Mouse (Mus musculus): Measurements from ENCODE around the gene Gm28038. TPM values are rescaled to one million over a fixed set of nuclear protein-coding genes. Genes with fewer than 3 reads are reported as not detected.
A peak's percentile ranks its signal among the peaks of the same experiment; 100 is the strongest.

Gm28038 gene
- not detected in 2 replicates for total RNA-seq (2017)

- ATAC-seq (ENCODE audit: extremely low read depth, insufficient number of reproducible peaks, low FRiP score, poor library complexity, severe bottlenecking) = no peak
These were observed at the start of gene Gm28038 for GRCm38 (mm10) chr2:30280743-30281142. TSS of gene Gm28038 (plus strand) at chr2:30281043.

- ATAC-seq (ENCODE audit: extremely low read depth, insufficient number of reproducible peaks, low FRiP score, poor library complexity, severe bottlenecking) = no peak
These were observed 45.2 kb upstream of the Gm28038 start for GRCm38 (mm10) chr2:30235593-30235992.

DNA sequence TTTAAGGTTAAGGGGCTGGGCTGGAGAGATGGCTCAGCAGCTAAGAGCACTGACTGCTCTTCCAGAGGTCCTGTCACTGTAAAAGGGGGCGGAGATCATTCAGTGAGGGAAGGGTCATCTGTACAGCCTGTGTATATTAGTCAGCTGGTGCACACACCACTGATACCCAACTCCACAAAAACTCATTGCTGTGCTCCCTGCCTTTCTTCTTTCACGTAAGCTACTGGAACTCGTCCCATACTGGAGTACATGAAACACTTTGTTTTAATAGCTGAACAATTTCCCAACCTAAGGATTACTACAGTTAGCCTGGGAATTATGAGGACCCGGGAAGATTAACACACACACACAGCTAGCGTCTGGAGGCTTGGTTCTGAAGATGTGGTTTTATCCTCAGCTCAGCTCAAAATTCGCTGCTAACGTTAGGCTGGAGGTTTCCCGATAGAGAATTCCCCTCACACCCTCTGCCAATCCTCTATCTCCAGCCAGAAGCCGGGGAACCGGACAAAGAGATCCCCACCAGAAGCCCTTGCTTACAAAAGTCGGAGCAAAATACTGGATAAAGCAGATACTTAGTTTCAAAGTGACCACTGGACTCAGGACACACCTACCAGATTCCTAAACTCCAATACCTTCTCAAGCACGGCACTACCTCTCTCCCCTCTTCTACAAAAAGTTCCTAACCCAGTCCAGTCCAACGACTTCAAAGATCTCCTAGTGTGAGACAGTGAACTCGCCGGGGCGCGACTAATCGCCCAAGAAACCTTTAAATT is 44.2 kb upstream of the Gm28038 start:
- no peak for ATAC-seq (ENCODE audit: extremely low read depth, insufficient number of reproducible peaks, low FRiP score, poor library complexity, severe bottlenecking)

DNA sequence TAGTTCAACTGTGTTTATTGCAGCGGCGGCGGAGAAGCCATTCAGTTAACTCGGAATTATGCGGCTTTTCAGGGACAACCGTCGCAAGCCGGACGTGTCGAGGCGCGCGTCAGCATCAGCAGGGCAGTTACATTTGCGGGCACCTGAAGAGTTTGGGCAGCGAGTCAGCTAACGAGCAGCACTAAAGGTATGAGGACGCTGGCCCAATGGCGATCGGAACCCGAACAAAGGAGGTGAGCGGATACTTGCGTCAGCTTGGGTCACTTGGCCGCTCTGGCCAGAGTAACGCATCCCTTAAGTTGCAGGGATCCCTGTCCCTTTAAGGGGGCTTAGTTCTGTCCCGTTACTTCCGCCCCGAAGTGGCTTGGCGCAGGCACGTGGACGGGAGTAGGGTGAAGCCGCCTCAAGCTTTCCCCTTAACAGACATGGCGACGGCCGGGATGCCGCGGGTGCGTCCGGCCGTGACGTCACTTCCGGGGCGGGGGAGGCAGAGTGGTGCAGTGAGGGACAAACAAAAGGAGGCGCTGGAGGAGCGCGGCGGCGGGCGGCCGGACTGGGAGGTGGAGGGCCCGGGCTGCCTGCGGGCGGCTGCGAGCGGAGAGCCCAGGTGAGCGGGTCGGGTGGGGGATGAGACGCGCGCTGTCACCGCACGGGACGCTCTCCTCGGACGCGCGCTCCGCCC is 43.5 kb upstream of the Gm28038 start, which contains the start of gene Lrrc8a:
Gene Lrrc8a (plus strand): TSS at position 517 of the 682 bp plus-strand sequence.
- ATAC-seq (ENCODE audit: extremely low read depth, insufficient number of reproducible peaks, low FRiP score, poor library complexity, severe bottlenecking) = peak; percentile 88

GRCm38 (mm10) chr2:30237881-30238280 is 43.0 kb upstream of the Gm28038 start:
- ATAC-seq (ENCODE audit: extremely low read depth, insufficient number of reproducible peaks, low FRiP score, poor library complexity, severe bottlenecking) = no peak

DNA sequence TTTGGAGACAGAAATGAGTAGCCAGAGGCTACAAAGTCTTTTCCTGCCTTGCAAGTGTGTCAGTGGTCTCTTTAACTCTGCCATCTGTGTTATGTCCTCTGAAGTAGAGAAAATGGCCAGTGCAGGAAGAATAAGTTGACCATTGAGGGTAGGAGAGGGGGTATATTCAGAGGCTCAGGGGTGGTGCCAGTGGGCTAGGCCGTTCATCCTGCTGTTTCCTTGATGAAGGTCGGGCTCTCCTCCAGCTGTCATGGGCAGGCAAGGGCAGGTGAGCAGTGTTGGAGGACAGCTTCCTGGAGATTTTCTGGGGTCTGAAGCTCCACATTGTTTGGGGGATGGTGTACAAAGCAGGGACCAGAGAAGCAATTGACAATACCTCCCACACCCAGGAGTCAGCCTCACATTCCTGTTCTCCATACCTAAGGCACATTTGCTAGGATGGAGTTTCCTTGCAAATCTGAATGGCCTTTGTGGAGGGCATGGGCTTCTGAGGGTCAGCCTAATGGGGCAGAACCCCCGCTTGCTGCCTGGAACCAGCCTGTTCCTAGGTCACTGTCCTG is 41.9 kb upstream of the Gm28038 start:
- no peak for ATAC-seq (ENCODE audit: extremely low read depth, insufficient number of reproducible peaks, low FRiP score, poor library complexity, severe bottlenecking)

DNA sequence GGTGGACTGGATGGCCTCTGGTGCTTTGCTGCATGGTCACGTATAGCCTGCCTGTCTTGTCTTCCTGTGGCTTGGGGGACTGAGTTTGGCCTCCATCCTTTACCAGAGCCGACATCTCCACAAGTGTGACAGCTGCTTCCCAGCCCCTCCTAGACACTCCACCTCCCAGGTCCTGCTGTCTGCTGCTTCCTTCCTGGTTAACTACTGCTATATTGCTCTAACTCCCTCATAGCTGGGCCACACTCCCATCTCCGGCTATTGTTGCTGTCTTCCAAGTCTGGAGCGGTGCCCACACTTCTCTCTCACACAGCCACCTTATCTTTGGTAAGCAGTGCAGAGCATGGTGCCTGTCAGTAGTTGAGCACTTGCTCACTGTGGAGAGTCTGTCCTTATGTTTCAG is 41.1 kb upstream of the Gm28038 start:
- ATAC-seq (ENCODE audit: extremely low read depth, insufficient number of reproducible peaks, low FRiP score, poor library complexity, severe bottlenecking) = no peak

- no peak for ATAC-seq (ENCODE audit: extremely low read depth, insufficient number of reproducible peaks, low FRiP score, poor library complexity, severe bottlenecking)
These were observed 40.6 kb upstream of the Gm28038 start, which contains the start of gene Gm28035 for GRCm38 (mm10) chr2:30240267-30240666. TSS of gene Gm28035 (plus strand) at chr2:30240567.

GRCm38 (mm10) chr2:30242509-30242908 is 38.3 kb upstream of the Gm28038 start:
- ATAC-seq (ENCODE audit: extremely low read depth, insufficient number of reproducible peaks, low FRiP score, poor library complexity, severe bottlenecking) = no peak

DNA sequence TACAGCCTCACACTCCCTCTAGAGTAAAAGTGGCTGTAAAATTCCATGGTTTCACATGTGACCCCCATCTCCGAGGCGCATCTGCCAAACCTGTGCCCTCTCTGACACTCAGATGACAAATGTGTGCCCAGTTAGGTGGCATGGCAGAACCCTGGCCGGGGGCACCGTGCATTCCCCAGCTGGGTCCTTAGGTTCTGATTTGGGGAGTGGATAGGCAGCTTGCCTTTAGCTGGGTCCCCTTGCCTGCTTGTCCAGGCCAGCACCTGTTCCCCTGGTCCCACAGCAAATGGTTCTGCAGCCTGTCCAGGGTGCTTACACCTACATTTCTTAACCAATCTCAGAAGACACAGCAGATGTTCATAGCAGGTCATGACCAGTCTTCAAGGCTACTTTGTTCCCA is 37.5 kb upstream of the Gm28038 start:
- ATAC-seq (ENCODE audit: extremely low read depth, insufficient number of reproducible peaks, low FRiP score, poor library complexity, severe bottlenecking) = no peak

DNA sequence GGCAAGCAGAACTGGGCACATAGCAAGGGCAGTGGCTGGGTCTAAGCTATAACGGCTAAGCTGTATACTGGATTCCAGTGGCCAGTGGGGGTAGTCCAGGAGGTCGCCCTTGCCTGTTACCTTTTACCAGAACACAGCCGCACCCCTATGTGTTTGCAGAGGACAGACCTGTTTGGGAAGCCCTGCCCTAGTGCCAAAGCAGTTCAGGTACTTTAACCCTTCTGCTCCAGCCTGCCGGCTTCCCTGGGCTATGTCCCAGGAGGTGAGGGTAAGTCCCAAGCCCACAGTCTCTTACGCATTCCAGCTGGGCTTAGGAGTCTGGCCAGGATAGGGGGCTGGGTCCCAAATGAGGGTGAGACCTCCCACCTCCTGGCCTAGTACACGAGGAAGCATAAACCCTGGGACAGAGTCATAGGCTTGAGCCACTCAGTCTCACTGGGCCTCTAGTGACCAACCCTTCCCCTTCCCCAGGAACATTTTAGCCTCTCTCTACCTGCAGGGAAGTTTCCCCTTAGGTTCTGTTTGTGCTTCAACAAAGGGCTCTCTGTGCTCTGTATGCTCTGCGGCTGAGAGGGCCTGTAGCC is 36.2 kb upstream of the Gm28038 start:
- no peak for ATAC-seq (ENCODE audit: extremely low read depth, insufficient number of reproducible peaks, low FRiP score, poor library complexity, severe bottlenecking)

DNA sequence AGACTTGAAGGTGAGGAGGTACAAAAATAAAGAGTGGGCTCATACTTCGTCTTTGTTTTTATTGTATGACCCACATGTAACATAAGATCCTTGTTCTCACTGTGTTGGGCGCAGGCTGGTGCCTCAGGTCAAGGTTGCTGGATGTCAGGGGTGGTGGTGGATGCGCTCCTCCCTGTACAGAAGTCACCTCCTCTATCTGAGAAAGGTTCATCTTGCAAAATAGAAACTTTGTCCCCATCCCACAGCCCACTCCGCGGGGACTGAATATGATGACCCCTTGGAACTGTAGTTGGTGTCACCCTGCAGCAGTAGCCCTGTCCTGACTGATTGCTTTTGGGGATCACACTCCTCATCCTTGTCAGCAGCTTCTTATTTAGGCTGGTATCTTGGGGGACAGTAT is 33.8 kb upstream of the Gm28038 start:
- ATAC-seq (ENCODE audit: extremely low read depth, insufficient number of reproducible peaks, low FRiP score, poor library complexity, severe bottlenecking) = no peak

- ATAC-seq (ENCODE audit: extremely low read depth, insufficient number of reproducible peaks, low FRiP score, poor library complexity, severe bottlenecking) = no peak
These were observed 33.2 kb upstream of the Gm28038 start for GRCm38 (mm10) chr2:30247681-30248080.

GRCm38 (mm10) chr2:30249182-30249581 is 31.7 kb upstream of the Gm28038 start:
- ATAC-seq (ENCODE audit: extremely low read depth, insufficient number of reproducible peaks, low FRiP score, poor library complexity, severe bottlenecking) = no peak

DNA sequence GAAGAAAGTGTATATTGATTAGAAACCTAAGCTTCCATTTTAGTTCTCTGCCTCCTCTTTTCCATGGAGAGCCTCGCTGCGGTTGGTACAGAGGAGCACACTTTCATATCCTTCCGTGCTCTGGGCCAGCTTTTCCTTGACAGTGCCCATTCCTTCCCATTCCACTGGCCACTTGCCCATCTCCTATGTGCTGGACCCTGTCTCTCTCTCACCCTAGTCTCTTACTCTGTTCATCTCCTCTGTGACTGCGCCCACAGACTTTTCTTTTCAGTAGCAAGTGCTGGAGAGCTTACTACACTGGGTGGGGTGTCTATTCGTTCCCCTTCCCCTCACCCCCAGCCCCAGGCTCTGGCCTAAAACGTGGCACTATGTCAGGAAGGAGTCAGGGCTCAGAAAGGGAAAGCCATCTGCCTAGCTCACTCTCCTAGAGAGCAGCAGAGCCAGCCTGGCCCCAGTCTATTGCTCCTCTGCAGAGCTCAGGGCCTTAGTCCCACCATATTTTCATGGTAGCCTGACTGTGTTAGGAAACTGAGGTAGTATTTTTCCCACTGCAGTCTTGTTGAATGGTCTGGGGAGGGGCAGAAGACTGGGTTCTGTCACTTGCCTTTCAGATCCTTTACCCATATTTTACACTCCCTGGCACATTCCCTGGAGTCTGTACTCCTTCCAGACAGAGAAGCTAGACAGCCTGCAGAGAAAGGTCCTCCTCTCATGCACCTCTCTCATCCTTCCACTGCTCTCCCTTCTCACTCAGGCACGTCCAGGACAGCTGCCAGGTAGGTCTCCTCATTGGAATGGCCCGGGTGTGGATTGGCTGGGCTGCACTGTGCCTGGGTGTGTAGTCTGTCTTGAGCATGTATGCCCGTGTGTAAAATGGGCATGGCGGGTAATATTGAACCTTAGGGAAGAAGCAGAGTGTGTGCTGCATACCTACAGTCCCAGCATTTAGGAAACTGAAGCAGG is 30.4 kb upstream of the Gm28038 start:
- ATAC-seq (ENCODE audit: extremely low read depth, insufficient number of reproducible peaks, low FRiP score, poor library complexity, severe bottlenecking) = no peak

DNA sequence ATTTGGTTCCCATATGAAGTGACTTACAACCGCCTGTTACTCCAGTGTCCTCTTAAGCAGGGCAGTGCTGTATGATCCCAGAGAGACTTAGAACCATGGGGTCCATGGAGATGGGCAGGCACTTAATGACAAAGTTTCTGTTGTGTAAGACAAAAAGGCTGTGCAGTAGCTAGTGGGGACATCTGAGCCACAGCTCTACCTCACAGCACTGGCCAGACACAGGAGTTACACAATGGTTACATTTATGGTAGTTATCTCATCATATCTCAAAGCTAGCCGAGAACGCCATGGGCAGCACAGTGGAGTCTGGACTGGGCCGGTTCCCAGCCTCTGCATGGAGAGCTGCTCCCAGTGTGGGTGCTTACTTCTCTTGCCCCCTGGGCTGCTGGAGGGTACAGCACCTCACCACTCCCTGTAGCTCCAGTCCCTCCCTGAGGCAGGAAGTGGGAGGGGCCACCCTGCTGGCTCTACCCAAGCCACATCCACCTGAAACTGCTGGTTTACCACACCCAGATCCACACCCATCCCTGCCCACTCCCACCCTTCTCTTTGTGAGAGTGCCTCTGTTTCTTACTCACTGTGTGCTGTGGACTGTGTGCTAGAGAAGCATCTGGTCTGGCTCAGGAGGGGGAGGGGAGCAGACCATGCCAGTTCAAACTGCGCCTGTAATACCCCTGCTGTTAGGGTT is 29.3 kb upstream of the Gm28038 start:
- ATAC-seq (ENCODE audit: extremely low read depth, insufficient number of reproducible peaks, low FRiP score, poor library complexity, severe bottlenecking) = peak; percentile 80

- no peak for ATAC-seq (ENCODE audit: extremely low read depth, insufficient number of reproducible peaks, low FRiP score, poor library complexity, severe bottlenecking)
These were observed 28.3 kb upstream of the Gm28038 start for GRCm38 (mm10) chr2:30252521-30252920.

DNA sequence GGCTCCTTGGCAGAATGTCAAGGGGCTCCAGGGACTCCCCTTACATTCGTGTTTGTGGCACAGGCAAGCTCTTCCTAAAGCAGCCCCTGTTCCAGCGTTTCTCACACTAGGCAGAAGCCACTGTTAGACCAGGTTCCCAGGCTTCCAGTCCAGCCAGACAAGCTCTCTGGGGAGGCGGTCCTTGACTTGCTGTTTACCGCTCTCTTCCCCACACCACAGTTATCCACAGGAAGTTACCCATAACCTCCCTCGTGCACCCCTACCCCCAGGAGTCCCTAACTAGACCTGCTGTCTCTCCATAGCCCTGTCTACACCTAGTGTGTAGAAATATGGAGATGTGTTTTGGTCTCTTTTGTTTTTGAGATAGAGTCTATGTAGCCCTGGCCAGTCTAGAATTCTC is 27.0 kb upstream of the Gm28038 start:
- ATAC-seq (ENCODE audit: extremely low read depth, insufficient number of reproducible peaks, low FRiP score, poor library complexity, severe bottlenecking) = no peak
